Mouse (Mus musculus) naive thymus-derived CD4-positive, alpha-beta T cell, adult 2 months (primary cell): ENCODE results near the gene Met.

Experiments used
- DNase-seq: peaks from one replicate; pipeline ENCODE4 v3.0.0-alpha.2; 2011; ENCODE audit warnings: low read depth

Gene Met

GRCm38 (mm10) chr6:17492062-17492461 lies 28.5 kb downstream of the Met start:
- DNase-seq, result no peak

GRCm38 (mm10) chr6:17495413-17495812 lies 31.8 kb downstream of the Met start:
- no peak for DNase-seq

DNA sequence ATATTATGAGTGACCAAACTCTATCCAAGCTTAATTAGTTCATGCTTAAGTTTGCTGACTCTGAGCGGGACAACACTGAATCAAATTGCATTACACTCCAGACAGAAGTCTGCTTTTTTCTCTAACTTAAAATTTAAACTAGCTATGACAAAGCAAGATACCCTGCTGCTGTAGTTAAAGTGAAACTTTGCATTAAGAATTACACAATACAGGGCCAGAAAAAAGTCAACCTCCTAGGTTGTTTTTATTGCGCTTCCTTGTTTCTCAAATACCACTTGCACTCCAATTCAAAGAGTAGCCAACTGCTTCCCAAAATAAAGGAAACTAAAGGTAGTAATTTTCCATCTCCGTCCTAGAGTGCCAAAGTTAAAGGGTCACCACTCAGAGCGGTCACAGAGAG lies 33.8 kb downstream of the Met start:
- DNase-seq, result no peak

DNA sequence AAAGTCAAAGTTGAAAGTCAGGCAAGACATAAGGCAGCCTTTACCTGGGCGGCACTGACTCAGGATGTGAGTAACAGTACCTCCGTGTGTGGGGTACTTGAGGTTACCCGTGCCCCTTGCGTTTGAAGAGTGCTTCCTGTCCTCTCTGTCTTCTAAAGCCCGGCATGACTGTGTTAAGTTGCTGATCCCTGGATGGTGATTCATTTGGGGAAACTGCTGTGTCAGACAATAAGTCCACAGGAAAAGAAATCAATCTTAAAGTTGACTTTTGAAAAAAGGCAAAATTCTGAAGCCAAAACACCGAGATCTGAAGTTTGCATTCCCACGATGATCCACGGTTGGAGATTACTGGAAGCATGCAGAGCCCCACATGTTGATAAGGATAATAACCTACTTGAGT lies 35.2 kb downstream of the Met start:
- DNase-seq, result no peak

DNA sequence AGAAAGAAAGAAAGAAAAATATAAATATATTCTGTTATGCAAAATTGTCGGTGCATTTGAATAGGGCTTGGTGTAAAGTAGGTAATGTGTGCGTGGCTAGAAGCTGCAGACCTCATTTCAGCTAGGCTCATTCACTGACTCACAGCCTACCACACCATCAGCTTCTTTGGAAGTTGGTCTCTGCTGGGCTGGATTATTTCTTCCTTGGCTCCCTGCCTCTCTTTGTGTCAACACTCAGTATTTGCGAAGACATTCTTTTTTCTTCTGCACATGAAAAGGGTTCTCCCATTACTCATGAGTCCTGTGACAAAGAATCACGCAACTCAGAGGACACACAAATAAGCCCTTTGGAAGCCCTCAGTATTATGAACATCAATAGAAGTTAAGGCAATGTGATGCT lies 37.8 kb downstream of the Met start:
- DNase-seq, result no peak

GRCm38 (mm10) chr6:17502311-17502710 lies 38.7 kb downstream of the Met start:
- no peak for DNase-seq

GRCm38 (mm10) chr6:17503724-17504123 lies 40.1 kb downstream of the Met start:
- no peak for DNase-seq

- DNase-seq, result no peak
Measured at GRCm38 (mm10) chr6:17505530-17505929, 41.9 kb downstream of the Met start.

DNA sequence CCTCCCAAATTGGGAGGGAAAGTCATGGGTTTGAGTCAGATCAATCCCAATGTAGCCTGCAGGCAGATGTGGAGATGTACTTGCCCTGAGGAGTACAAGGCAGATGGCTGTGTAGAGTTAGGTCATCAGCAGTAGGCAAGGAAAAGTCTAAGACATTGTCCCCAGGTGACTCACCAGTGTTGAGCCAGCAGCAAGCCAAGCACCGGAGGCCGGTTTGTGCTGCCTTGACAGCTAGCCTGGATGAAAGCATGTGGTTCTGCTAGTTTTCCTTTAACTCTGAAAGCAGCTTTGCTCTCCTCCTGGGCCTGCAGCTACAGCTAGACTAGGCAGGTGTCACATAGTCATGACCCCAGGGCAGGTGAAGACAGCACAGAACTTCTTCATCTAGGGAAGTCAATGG lies 43.2 kb downstream of the Met start:
- no peak for DNase-seq

GRCm38 (mm10) chr6:17508184-17508583 lies 44.6 kb downstream of the Met start:
- DNase-seq, result no peak

DNA sequence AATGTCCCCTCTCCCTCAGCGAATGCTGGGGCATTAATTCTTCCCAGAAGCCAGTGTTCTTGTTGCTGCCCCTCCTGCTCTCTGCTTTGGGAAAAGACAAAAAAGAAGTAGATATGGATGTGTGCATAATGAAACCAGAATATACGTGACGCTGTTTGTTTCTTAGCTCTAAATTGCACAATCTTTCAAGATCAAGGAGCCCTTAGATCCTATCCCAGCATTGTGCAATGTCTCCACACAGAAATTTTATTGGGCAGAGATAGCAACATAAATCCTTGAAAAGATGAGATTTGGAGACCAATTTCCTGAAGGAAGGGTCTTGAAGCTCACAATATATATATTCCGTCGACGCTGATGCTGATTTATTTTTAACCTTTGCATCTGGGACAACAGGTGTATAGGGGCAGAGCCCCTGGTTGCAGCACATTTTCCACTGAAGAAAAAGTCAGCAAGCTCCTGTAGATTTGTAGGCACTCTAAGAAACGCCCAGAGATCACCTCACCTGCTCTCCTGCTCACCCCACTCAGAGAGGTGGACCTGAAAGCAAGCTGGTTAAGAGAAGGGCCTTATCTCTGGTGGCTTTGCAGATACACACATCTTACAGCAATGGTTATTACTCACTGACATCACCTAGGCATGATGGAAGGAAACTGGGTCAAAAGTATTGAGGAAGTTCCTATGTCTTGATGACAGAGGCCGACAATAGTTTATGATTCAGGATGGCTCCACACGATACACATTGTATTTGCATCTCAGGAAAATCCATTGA lies 45.2 kb downstream of the Met start:
- no peak for DNase-seq

- no peak for DNase-seq
Measured at GRCm38 (mm10) chr6:17513381-17513780, 49.8 kb downstream of the Met start.

DNA sequence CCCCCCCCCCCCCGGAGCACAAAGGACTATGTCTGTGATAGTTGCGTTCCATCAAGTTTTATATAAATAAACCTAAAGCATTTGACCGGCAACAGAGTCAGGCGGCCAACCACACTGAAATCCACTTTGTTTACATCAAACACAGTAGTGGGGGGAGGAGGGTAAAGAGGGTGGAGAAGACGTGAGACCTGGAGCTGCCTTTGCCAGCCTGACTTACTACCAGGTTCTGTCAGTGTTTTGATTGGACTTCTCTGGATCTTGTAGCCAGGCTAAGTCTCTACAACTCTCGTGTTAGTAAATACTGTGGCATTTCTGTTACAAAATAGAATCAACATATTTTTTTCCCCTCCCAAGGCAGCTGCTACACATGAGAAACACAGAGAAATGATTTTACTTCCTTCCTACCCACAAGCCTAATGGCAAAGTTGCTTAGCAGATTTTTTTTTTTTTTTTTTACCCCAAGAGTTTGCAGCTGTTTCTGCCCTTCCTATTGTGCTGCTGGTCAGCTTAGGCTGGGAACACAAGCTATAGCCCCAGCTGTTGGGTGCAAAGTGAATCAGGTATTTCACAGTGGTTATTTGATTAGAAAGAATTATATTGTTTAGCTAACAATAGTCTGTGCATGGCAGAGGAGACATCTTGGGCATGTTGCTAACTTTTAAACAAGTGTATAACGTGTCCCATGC lies 52.3 kb downstream of the Met start:
- DNase-seq, result no peak

DNA sequence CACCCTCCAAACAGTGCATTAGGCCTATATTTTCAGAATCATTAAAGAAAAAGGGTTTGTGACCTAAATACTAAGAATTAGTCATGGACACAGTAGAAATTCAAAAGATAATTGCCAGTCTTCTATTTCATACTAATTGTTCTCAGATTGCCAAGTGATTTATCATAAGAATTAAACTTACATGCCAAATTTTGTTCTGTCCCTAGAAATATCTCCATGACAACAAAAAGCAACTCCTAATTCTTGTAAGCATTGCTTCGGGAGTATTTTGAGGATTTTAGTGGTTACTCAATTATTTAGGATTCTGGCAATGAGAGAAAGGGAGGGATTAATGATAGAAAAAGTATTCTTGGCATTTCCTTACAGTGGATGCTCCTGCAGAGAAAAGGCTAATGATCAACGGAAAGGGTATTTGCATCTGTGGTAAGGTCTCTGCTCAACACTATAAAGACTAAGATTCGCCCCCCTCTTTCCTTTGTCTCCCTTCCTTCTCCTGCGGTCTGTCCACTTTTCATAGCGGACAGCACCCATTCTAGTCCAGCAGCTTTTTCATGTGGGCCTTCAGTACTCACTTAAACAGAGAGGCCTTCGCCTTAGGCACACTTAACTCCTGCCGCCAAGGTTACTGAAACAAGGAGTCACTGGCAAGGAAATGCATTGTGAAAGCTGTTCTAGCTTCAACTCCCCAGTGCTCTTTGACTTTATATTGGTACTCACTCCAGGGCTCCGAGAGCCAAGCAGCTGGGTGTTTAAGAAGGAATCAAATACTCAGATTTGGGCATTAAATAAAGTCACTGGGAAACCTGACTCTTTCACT lies 58.5 kb downstream of the Met start:
- no peak for DNase-seq

- DNase-seq, result no peak
Measured at GRCm38 (mm10) chr6:17522917-17523316, 59.3 kb downstream of the Met start.

- DNase-seq, result no peak
Measured at GRCm38 (mm10) chr6:17529490-17530269, 66.1 kb downstream of the Met start.

GRCm38 (mm10) chr6:17541615-17542014 lies 78.0 kb downstream of the Met start:
- no peak for DNase-seq

- DNase-seq, result no peak
Measured at GRCm38 (mm10) chr6:17542383-17542782, 78.8 kb downstream of the Met start.

- no peak for DNase-seq
Measured at GRCm38 (mm10) chr6:17545480-17545879, 81.9 kb downstream of the Met start.

GRCm38 (mm10) chr6:17546341-17546740 lies 82.7 kb downstream of the Met start:
- DNase-seq, result no peak

GRCm38 (mm10) chr6:17546825-17547224 lies 83.2 kb downstream of the Met start:
- DNase-seq, result no peak

- no peak for DNase-seq
Measured at GRCm38 (mm10) chr6:17548786-17549185, 85.2 kb downstream of the Met start.
